Mouse (Mus musculus) erythroblast, embryonic 14.5 days (primary cell): Measurements from ENCODE around the gene Mrps2.

Source experiments
- GATA1 ChIP-seq: IDR thresholded peaks from 2 replicates; pipeline ENCODE4 v1.6.1; 2012; ENCODE audit warnings: low read length, inconsistent platforms, mixed read lengths
- TAL1 ChIP-seq: IDR thresholded peaks from 3 replicates; pipeline ENCODE4 v1.6.1; 2012; ENCODE audit warnings: low read length, inconsistent platforms, mixed read lengths

- TF ChIP-seq GATA1 (no peak), TAL1 (no peak)
These were observed 52.7 kb downstream of the Mrps2 start for GRCm38 (mm10) chr2:28520581-28520980.
